Mouse (Mus musculus): ENCODE measurements around the gene Myl6. TPM values are rescaled to one million over a fixed set of nuclear protein-coding genes. Genes with fewer than 3 reads are reported as not detected.

The Myl6 gene
- polyA plus RNA-seq, 1 experiment from 2014 or later = 2,049 TPM

DNA sequence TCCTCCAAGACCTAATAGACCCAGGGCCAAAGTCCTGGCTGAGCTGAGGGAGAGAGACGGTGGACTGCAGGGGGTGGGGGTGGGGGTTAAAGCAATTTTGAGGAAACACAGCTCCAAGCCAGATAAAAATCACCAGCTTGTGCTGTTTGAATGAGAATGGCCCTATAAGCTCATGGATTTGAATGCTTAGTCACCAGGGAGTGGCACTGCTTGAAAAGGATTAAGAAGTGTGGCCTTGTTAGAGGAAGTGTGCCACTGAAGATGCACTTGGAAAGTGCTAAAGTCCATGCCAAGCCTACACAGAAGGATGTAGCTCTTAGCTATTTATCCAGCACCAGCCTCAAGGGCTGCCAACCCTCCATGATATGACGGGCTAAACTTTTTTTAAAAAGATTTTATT is 41.3 kb upstream of the Myl6 start:
- H3K4me1 ChIP-seq (ENCODE audit: insufficient read depth, low read depth, low read length) = no peaks in the 10 kb centered on the region
- no peaks in the 10 kb centered on the region for H3K9me3 ChIP-seq (ENCODE audit: low read length)
- DNase-seq (ENCODE audit: low spot score) (no peak), ATAC-seq (no peak)
- TF ChIP-seq EP300 (IDR thresholded peaks at IDR 0.05) = no peak
- TF ChIP-seq CTCF (IDR thresholded peaks at IDR 0.05) = no peak
- no peak overlapping the region for H3K27ac ChIP-seq (ENCODE audit: low read length)
- H3K4me3 ChIP-seq (ENCODE audit: low read depth, low read length) = no peak overlapping the region
- WGBS = 77% methylated on average over 2 of the region's 2 CpGs
- H3K4me2 ChIP-seq (replicated peaks; ENCODE audit: low read depth, low read length) = no peak overlapping the region
- no peak overlapping the region for H3K9ac ChIP-seq (replicated peaks; ENCODE audit: low read depth)
- H3K36me3 ChIP-seq (ENCODE audit: insufficient read depth, low read length) = no peaks in the 10 kb centered on the region
- H3K27me3 ChIP-seq (replicated peaks; ENCODE audit: insufficient read depth, low read length) = no peaks in the 10 kb centered on the region

DNA sequence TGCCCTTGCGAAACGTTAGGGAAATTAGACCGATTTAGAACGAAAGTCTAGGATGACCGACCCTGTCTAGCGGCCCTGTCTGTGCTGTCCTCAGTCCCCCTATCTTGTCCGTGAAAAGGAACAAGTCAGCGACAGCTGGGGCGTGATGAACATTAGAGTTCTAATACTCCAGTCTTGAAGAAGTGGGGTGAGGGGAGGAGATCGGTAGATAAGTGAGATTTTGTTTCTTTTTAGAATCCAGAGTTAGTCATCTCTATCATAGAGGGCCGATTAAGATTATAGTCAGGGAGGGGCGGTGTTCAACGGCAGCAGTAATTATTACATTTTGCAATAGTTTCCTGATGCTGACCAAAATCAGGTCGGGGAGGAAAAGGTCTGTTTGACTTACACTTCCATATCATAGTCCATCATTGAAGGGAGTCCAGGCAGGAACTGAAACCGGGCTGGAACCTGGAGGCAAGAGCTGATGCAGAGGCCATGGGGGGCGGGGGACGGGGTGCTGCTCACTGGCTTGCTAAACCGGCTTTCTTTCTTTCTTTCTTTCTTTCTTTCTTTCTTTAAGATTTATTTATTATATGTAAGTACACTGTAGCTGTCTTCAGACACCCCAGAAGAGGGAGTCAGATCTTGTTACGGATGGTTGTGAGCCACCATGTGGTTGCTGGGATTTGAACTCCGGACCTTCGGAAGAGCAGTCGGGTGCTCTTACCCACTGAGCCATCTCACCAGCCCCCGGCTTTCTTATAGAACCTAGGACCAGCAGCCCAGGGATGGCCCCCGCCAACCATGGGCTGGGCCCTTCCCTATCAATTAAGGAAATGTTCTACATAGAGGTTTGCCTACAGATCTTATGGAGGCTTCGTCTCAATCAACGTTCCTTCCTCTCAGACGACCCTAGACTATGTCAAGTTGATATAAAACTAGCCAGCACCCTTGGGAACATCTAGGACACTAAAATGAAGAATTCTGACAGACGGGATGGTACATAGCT is 32.7 kb upstream of the Myl6 start:
- Histone ChIP-seq H3K9me3 (ENCODE audit: low read length) (no peaks in the 10 kb centered on the region), H3K36me3 (ENCODE audit: insufficient read depth, low read length) (no peaks in the 10 kb centered on the region), H3K27me3 (replicated peaks; ENCODE audit: insufficient read depth, low read length) (no peaks in the 10 kb centered on the region), H3K4me3 (ENCODE audit: low read depth, low read length) (peak overlapping the region; percentile 85), H3K4me1 (ENCODE audit: insufficient read depth, low read depth, low read length) (peaks cover 6% of the 10 kb centered on the region; the same call in 1 of the 2 replicates), H3K4me2 (replicated peaks; ENCODE audit: low read depth, low read length) (peak overlapping the region; percentile 92), H3K27ac (ENCODE audit: low read length) (peak overlapping the region; percentile 70), H3K9ac (replicated peaks; ENCODE audit: low read depth) (peak overlapping the region; percentile 12; the same call in 1 of the 2 replicates)
- ATAC-seq (0 out of 2 replicates have a peak, but pooled peaks have one; percentile 13), DNase-seq (ENCODE audit: low spot score) (peak; percentile 67)
- no peak for TF ChIP-seq EP300 (IDR thresholded peaks at IDR 0.05)
- TF ChIP-seq CTCF (IDR thresholded peaks at IDR 0.05) = no peak
- WGBS = 29% methylated on average over 28 of the region's 28 CpGs

DNA sequence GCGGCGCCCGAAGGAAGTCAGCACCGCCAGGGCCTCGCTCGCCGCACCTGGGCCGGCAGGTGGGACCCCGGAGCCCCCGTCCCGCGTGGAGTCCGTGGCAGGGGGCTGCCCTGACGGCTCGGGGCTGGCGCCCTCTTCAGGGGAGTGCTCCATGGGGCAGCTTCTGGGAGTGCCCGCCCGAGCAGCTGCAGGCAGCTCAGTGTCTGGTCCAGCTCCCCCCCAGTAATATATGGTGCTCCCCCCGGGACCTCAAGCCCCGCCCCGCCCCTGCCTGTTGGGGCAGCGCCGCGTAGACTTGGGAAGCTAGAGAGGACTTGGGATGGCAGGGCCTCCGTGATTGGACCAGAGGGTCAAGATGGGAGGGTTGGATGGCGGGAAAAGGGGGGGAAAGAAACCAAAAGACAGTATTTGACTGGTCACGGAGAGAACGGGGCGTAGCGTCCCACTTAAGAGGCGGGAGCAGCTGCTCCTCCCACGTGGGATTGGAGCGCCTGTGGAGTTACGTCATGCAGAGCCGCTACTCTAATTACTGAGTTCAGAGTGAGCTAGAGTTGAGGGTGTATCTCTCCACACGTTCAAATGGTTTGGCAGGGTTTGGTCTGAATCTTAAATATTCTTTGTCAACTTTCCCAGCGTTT is 31.8 kb upstream of the Myl6 start, which contains the start of gene Esyt1:
TSS of gene Esyt1 (minus strand) at position 201 of the 638 bp plus-strand sequence.
- under 1% methylated on average over 31 of the region's 37 CpGs for WGBS
- DNase-seq (ENCODE audit: low spot score) (peak; percentile 100), ATAC-seq (peak; percentile 98)

DNA sequence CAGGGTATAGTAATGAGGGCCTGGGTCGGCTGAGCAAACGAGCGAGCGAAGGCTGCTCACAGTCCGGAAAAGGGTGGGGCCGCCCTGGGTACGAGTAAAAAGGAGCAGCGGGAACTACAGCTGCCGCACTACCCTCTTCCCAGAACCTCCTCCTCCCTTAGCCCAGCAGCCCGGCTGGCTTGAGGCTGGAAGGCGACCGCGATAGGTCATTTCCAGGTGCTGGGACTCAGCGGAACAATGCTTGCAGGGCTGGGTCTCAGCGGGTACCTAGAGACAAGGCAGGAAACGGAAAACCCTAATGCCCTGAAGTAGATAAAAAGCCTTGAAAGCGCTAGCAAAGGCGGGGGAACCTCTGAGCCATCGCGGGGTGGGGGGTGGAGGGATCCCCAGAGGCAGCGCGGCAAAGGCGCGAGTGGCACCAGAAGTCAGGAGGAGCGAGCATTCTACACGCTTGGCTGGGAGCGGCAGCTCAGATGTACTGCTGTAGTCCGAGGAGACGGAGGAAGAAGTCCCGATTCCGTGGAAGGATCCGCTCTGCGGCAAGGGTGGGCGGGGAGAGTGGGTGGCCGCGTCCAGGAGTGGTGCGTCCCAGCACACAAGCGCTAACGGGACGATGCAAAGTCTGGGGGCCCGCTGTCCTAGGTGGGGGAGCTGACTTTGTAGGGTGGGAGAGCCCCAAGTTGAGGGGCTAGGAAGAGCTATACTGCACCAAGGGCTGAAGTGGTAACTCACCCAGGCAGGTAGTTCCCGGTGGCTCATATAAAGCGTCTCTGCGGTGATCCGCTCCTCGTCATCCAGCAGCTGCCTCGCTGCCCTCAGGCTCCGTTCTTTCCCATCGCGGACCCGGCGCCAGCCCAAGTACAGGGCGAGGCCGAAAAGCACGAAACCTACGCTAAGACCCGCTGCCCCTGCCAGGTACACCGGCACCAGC is 31.1 kb upstream of the Myl6 start:
- Histone ChIP-seq H3K4me2 (replicated peaks; ENCODE audit: low read depth, low read length) (peak overlapping the region; percentile 92), H3K27ac (ENCODE audit: low read length) (peak overlapping the region; percentile 93), H3K4me3 (ENCODE audit: low read depth, low read length) (peak overlapping the region; percentile 85), H3K36me3 (ENCODE audit: insufficient read depth, low read length) (peaks cover 6% of the 10 kb centered on the region; the same call in 1 of the 2 replicates), H3K27me3 (replicated peaks; ENCODE audit: insufficient read depth, low read length) (no peaks in the 10 kb centered on the region), H3K9me3 (ENCODE audit: low read length) (no peaks in the 10 kb centered on the region), H3K9ac (replicated peaks; ENCODE audit: low read depth) (peak overlapping the region; percentile 79), H3K4me1 (ENCODE audit: insufficient read depth, low read depth, low read length) (peaks cover 6% of the 10 kb centered on the region; the same call in 1 of the 2 replicates)
- ATAC-seq = peak; percentile 24
- no peak for TF ChIP-seq EP300 (IDR thresholded peaks at IDR 0.05)
- TF ChIP-seq CTCF (IDR thresholded peaks at IDR 0.05) = no peak
- 2% methylated on average over 58 of the region's 58 CpGs for WGBS
- peak; percentile 77 for DNase-seq (ENCODE audit: low spot score)

More for the DNA sequence above, 31.8 kb upstream of the Myl6 start, which contains the start of gene Esyt1:
- Histone ChIP-seq H3K4me2 (replicated peaks; ENCODE audit: low read depth, low read length) (peak within 1 kb of the TSS; percentile 92), H3K36me3 (ENCODE audit: insufficient read depth, low read length) (no peaks in the 10 kb centered on the region; the same call in 1 of the 2 replicates), H3K9me3 (ENCODE audit: low read length) (no peaks in the 10 kb centered on the region), H3K27ac (ENCODE audit: low read length) (peak within 1 kb of the TSS; percentile 93), H3K9ac (replicated peaks; ENCODE audit: low read depth) (peak within 1 kb of the TSS; percentile 79), H3K27me3 (replicated peaks; ENCODE audit: insufficient read depth, low read length) (no peaks in the 10 kb centered on the region), H3K4me1 (ENCODE audit: insufficient read depth, low read depth, low read length) (peaks cover 6% of the 10 kb centered on the region; the same call in 1 of the 2 replicates), H3K4me3 (ENCODE audit: low read depth, low read length) (peak within 1 kb of the TSS; percentile 85)
- TF ChIP-seq CTCF (IDR thresholded peaks at IDR 0.05) = peak; percentile 66
- TF ChIP-seq EP300 (IDR thresholded peaks at IDR 0.05) = peak; percentile 24; the same call in 1 of the 2 replicates

DNA sequence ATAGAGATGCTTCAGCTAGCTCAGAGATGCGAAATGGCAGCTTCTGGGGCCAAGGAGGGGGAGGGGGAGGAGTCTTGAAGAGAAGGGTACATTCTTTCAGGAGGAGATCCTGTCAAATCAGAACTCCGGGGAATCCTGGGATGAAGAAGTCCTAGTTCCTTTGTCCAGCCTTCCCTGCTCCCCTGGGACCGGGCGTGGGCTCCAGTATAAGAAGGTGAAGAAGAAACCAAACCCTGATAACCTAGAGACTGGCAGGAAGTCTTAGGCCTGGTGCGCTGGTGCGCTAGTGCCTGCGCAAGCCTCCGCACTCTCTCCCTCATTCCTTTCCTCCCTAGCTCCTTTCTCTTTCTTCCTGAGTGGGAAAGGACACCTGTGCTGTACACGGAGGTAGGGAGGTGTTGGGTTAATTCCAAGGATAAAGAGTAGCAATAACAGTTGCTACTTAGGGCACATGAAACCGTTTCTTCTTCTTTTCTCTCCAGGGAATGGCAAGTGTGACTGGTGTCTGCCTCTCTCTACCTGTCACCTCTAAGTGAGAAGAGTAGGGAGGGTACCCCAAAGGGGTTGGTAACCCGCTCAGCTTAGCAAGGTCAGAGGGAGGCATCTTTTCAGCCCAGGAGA is 30.3 kb upstream of the Myl6 start:
- Histone ChIP-seq H3K27ac (ENCODE audit: low read length) (peak overlapping the region; percentile 93; the same call in 1 of the 2 replicates), H3K4me2 (replicated peaks; ENCODE audit: low read depth, low read length) (peak overlapping the region; percentile 92), H3K4me3 (ENCODE audit: low read depth, low read length) (peak overlapping the region; percentile 85), H3K36me3 (ENCODE audit: insufficient read depth, low read length) (peaks cover 8% of the 10 kb centered on the region; the same call in 1 of the 2 replicates), H3K9ac (replicated peaks; ENCODE audit: low read depth) (peak overlapping the region; percentile 79), H3K9me3 (ENCODE audit: low read length) (no peaks in the 10 kb centered on the region), H3K4me1 (ENCODE audit: insufficient read depth, low read depth, low read length) (peaks cover 6% of the 10 kb centered on the region; the same call in 1 of the 2 replicates), H3K27me3 (replicated peaks; ENCODE audit: insufficient read depth, low read length) (no peaks in the 10 kb centered on the region)
- 22% methylated on average over 11 of the region's 11 CpGs for WGBS
- TF ChIP-seq EP300 (IDR thresholded peaks at IDR 0.05) (no peak), CTCF (IDR thresholded peaks at IDR 0.05) (no peak)
- ATAC-seq (no peak), DNase-seq (ENCODE audit: low spot score) (no peak)
